Mouse (Mus musculus) layer of hippocampus, adult 9-11 months (tissue): ENCODE results near the gene Gm42906.

Source experiments
- DNase-seq: peaks from one replicate; pipeline ENCODE4 v3.0.0; 2022

Gm42906 gene

GRCm38 (mm10) chr5:151293591-151293990 lies 134.4 kb downstream of the Gm42906 start:
- no peak for DNase-seq

- no peak for DNase-seq
Observed at GRCm38 (mm10) chr5:151292310-151292709, 135.7 kb downstream of the Gm42906 start.

- no peak for DNase-seq
Observed at GRCm38 (mm10) chr5:151286331-151286730, 141.6 kb downstream of the Gm42906 start.

GRCm38 (mm10) chr5:151279531-151279930 lies 148.4 kb downstream of the Gm42906 start:
- no peak for DNase-seq

- no peak for DNase-seq
Observed at GRCm38 (mm10) chr5:151277927-151278326, 150.0 kb downstream of the Gm42906 start.

- no peak for DNase-seq
Observed at GRCm38 (mm10) chr5:151275986-151276385, 152.0 kb downstream of the Gm42906 start.

GRCm38 (mm10) chr5:151274265-151274664 lies 153.7 kb downstream of the Gm42906 start:
- DNase-seq, result no peak

- no peak for DNase-seq
Observed at GRCm38 (mm10) chr5:151270815-151271214, 157.1 kb downstream of the Gm42906 start.

- DNase-seq, result no peak
Observed at GRCm38 (mm10) chr5:151266896-151267634, 160.9 kb downstream of the Gm42906 start.

GRCm38 (mm10) chr5:151261558-151261957 lies 166.4 kb downstream of the Gm42906 start:
- no peak for DNase-seq

GRCm38 (mm10) chr5:151252213-151252612 lies 175.8 kb downstream of the Gm42906 start:
- DNase-seq, result no peak

- no peak for DNase-seq
Observed at GRCm38 (mm10) chr5:151251656-151252055, 176.3 kb downstream of the Gm42906 start.

GRCm38 (mm10) chr5:151248671-151249620 lies 179.0 kb downstream of the Gm42906 start:
- DNase-seq, result no peak

- DNase-seq, result no peak
Observed at GRCm38 (mm10) chr5:151248084-151248483, 179.9 kb downstream of the Gm42906 start.

GRCm38 (mm10) chr5:151247115-151247875 lies 180.7 kb downstream of the Gm42906 start:
- DNase-seq, result no peak

- DNase-seq, result no peak
Observed at GRCm38 (mm10) chr5:151246287-151246686, 181.7 kb downstream of the Gm42906 start.

GRCm38 (mm10) chr5:151245571-151245970 lies 182.4 kb downstream of the Gm42906 start:
- DNase-seq, result no peak

- no peak for DNase-seq
Observed at GRCm38 (mm10) chr5:151238730-151239129, 189.2 kb downstream of the Gm42906 start.

GRCm38 (mm10) chr5:151236411-151236810 lies 191.6 kb downstream of the Gm42906 start:
- DNase-seq, result no peak

GRCm38 (mm10) chr5:151233400-151234031 lies 194.4 kb downstream of the Gm42906 start, which contains the start of gene Stard13:
TSS of gene Stard13 (minus strand) at chr5:151233836.
- DNase-seq, result no peak

- DNase-seq, result no peak
Observed at GRCm38 (mm10) chr5:151232576-151233299, 195.2 kb downstream of the Gm42906 start.

- DNase-seq, result no peak
Observed at GRCm38 (mm10) chr5:151231861-151232260, 196.1 kb downstream of the Gm42906 start.
